Mouse (Mus musculus): ENCODE data around the gene Lrwd1. TPM values are rescaled to one million over a fixed set of nuclear protein-coding genes. Genes with fewer than 3 reads are reported as not detected.
A peak's percentile ranks its signal among the peaks of the same experiment; 100 is the strongest.
"Not testable (repeated sequence)": the region's sequence is repeated elsewhere in the genome, so short reads cannot be mapped to it uniquely, and the experiment has no call there.

The Lrwd1 gene
- total RNA-seq, 1 experiment from 2014 or later: 11.2 TPM

- DNase-seq: no peak
These were observed 11.8 kb upstream of the Lrwd1 start for GRCm38 (mm10) chr5:136147704-136148103.

- no peak for DNase-seq
These were observed 11.1 kb upstream of the Lrwd1 start for GRCm38 (mm10) chr5:136146936-136147335.

- no peak for DNase-seq
These were observed 8.9 kb upstream of the Lrwd1 start for GRCm38 (mm10) chr5:136144606-136145430.

DNA sequence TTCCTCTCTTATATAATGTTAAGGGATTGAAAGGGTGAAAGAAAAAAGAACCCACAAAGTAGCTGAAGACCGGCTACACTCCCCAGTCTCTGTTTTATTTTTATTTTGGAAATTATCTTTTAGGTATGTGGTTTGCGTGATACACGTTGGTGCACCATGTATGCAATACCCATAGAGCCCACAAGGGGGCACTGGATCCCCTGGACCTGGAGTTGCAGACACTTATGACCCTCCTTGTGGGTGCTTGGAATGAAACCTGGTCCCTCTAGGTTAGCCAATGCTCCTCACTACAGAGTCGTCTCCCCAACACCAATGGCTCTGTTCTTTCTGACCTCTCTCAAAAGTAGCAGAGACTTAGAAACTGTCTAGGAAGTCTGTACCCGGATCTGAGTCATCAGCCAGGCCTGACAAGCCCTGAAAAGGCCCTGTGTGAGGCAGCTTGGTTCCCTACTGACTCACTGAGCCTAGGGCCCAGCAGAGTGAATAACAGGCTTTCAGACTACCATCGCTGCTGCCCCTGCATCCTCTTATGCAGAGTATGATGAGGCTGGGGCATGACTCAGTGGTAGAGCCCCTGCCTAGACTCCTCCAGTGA is 7.4 kb upstream of the Lrwd1 start:
- DNase-seq: no peak

DNA sequence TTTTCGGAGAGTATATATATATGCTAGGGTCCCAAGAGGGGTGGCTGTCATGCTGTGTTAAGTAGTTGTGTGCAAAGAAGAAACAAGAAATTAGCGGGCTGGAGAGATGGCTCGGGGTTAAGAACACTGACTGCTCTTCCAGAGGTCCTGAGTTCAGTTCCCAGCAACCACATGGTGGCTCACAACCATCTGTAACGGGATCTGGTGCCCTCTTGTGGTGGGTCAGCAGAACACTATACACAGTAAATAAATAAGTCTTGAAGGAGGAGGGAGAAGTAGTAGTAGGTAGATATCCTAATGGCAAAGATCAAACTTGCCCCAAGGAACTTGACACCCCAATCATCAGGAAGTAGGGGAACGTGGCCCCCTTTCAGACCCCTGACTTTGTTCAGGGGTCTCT is 6.9 kb upstream of the Lrwd1 start:
- DNase-seq: no peak

DNA sequence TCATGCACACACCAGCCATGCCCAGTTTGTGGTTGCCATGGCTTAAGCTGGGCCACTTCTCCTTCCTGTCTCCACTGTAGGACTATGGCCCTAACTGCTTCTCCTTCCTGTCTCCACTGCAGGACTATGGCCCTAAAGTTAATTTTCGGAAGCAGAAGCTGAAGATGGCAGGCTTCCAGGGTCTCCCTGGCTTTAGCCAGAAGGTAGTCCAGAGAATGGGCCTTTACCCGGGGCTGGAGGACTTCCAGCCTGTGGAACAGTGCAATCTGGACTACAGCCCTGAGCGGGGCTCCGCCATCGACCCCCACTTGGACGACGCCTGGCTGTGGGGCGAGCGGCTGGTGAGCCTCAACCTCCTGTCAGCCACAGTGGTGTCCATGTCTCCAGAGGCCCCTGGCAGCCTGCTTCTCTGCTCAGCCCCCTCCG is 4.2 kb upstream of the Lrwd1 start:
- no peak for DNase-seq

- DNase-seq: no peak
These were observed 3.5 kb upstream of the Lrwd1 start for GRCm38 (mm10) chr5:136139393-136139792.

- DNase-seq: peak; percentile 75
These were observed 1.9 kb upstream of the Lrwd1 start for GRCm38 (mm10) chr5:136137658-136138274.

- DNase-seq: peak; percentile 31
These were observed 567 bp upstream of the Lrwd1 start for GRCm38 (mm10) chr5:136136292-136136990.

GRCm38 (mm10) chr5:136122165-136122564 is 13.7 kb downstream of the Lrwd1 start:
- DNase-seq: no peak

DNA sequence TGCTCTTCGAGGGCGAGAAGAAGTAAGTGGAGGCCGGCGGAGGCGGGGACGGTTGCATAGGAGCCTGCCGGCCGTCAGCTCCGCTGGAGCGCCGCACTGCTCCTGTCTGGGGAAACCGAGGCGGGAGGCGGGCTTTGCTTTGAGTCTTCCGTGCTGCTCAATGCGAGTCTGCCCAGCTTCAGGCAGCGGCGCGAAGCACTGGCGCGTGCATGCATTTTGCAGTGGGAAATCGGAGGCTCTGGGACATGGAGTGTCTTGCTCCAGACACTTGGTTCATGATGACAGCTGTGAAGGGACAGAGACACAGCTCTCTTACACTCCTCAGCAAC is 19.1 kb downstream of the Lrwd1 start:
- no peak for DNase-seq

GRCm38 (mm10) chr5:136115891-136116783 is 19.7 kb downstream of the Lrwd1 start, which contains the start of gene Polr2j:
Polr2j (plus strand) TSS chr5:136116631.
- DNase-seq: peak; percentile 99

GRCm38 (mm10) chr5:136113546-136113945 is 22.3 kb downstream of the Lrwd1 start:
- DNase-seq: not testable (repeated sequence)

DNA sequence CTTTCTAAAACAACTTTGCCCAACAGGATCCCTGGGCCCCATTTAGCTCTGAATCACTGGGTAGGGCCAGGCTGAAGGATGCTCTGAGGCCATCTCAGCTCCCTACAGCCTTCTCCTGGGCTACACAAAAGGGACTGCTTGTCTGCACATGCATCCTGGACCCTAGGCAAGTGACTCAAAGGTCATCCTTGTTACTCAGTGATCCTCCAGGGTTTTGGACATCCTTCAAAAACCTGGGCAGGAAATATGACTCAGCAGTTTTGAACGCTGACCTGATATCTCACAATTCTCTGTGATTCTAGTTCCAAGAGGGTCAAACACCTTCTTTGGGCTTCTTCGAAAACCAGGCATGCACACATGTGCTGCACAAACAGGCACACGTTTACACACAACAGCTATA is 26.8 kb downstream of the Lrwd1 start:
- peak; percentile 20 for DNase-seq

- no peak for DNase-seq
These were observed 27.4 kb downstream of the Lrwd1 start for GRCm38 (mm10) chr5:136108486-136108885.

GRCm38 (mm10) chr5:136104511-136104910 is 31.4 kb downstream of the Lrwd1 start:
- peak; percentile 63 for DNase-seq

DNA sequence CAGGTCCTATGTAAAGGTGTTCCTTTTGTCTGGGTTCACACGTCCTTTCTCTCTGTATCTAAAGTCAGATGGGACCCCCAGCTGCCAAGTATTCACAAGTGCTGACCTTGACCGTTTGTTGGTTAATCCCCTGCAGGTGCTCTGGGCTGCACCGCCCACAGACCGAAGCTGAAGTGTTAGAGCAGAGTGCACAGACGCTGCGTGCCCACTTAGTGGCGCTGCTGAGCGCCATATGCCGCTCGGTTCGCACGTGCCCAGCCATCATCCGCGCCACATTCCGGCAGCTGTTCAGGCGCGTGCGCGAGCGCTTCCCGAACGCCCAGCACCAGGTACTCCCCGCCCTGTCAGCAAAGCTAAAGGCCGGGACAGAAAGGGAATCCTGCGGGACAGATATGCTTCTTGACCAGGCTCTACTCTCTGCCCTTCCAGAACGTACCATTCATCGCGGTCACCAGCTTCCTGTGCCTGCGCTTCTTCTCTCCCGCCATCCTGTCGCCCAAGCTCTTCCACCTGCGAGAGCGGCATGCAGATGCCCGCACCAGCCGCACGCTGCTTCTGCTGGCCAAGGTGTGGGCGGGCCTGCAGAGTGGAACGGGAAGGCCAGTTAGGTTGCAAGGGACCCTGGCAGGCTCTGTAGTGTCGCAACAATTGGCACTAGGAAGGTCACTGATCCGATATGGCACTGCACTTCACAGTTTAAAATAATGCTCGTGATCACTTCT is 33.6 kb downstream of the Lrwd1 start:
- peak; percentile 83 for DNase-seq

DNA sequence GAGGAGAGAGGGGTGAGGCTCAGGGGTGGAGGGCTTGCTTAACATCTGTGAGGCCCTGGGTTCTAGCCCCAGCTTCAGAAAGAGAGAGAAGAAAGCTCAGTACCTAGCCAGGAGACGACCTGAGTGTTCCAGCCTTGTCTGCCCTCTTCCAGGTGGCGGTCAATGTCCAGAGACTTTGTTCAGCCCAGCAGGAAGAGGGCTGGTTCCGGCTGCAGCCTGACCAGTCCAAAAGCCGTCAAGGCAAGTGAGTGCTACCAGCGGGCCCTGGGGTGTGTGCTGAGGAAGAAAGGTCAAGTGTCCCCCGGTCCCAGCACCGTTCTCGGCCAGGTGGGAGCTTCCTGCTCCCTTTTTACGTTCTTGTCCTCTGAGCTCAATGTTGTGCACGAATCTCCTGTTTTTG is 37.3 kb downstream of the Lrwd1 start:
- DNase-seq: no peak

DNA sequence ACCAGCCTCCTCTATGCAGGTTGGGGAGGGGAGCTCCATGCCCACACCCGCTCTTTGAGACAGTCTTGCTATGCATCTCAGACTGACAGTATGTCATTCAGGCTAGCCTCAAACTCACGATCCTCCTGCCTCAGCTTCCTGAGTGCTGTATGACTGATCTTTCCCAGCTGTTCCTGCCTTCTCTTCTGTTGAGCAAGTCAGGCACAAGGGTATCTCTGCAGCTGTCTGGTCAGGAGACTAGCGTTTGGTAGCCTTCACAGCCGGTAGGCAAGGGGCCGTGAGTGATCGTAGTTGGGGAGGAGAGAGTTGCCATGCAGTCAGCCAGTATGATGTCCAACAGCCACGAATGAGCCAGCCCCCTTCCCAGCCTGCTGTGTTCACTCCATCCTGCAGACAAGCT is 40.8 kb downstream of the Lrwd1 start:
- DNase-seq: no peak

DNA sequence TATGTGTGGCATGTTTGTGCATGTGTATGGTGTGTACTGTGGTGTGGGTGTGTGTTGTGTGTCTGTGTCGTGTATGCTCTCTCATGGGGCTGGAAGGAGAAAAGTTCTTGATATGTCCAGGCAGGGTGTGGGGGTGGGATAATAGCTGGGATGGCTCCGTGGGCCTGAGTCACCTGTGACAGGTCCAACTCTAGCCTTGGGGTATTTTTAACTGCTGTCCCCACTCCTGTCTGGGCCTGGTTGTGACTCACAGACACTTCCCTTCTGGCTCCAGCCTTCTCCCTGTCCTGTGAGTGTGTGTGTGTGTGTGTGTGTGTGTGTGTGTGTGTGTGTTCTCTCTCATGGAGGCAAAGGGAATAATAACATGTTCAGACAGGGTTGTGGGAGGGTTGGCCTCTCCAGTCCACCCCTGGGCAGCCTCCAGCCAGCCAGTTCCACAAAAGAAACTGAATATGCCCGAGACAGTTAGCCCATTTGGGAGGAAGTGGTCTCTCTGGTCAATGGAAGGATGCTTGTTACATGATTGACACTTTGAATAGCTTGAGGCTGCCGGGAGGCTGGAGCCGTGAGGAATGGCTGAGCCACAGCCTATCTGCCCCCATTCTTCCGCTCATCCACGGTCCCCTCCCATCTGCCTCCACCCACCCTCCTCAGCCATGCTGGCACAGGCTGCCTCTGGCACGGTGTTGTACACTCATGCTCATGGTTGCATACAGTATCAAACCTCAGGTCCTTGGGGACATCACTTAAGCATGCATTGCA is 41.4 kb downstream of the Lrwd1 start:
- DNase-seq: peak; percentile 33

Measured in adrenal gland, postnatal 14 days (tissue).